Mouse (Mus musculus) heart, adult 8-10 months (tissue): ENCODE results near the gene Rad50. TPM values are rescaled to one million over a fixed set of nuclear protein-coding genes. Genes with fewer than 3 reads are reported as not detected.

Experiments used
- DNase-seq: peaks from one replicate; pipeline ENCODE4 v3.0.0; 2022; ENCODE audit warnings: low spot score
- total RNA-seq, 4 experiments: library from RNA; stranded (reverse); gene quantifications; 2 replicates each; pipeline ENCODE4 v1.2.4; 2022

Gene Rad50
- 1 to 10 TPM; 6.4 to 9.5 (median 7.3) TPM for total RNA-seq

GRCm38 (mm10) chr11:53706934-53707717 lies at the start of gene Rad50:
Rad50 (minus strand) TSS chr11:53707319.
- peak; percentile 90 for DNase-seq

GRCm38 (mm10) chr11:53755011-53755595 lies 48.0 kb upstream of the Rad50 start:
- DNase-seq: no peak

DNA sequence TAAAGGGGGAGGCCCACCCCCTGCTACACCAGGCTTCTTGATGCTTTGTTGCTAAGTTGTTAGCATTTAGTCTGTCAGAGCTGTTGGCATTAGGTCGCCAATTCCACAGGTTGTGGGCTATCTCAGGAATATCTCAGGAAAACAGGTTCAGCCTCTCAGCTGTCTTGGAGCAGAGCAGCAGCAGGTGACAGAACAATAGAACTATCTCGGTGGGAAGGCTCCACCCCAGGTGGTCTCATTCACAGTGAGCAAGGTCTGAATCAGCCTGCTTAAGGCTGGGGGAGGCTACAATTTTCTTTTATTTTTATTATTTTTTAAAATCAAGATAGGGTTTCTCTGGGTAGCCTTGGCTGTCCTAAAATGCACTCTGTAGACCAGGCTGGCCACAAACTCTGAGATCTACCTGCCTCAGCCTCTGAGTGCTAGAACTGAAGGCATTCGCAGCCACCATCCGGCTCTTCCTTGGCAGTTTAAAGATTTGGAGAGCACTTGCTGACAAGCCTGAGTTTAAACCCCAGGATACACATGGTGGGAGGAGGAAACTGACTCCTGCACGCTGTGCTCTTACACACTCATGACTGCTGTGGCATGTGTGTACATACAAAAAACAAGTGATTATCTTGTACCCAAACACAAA lies 42.7 kb upstream of the Rad50 start:
- DNase-seq: no peak

DNA sequence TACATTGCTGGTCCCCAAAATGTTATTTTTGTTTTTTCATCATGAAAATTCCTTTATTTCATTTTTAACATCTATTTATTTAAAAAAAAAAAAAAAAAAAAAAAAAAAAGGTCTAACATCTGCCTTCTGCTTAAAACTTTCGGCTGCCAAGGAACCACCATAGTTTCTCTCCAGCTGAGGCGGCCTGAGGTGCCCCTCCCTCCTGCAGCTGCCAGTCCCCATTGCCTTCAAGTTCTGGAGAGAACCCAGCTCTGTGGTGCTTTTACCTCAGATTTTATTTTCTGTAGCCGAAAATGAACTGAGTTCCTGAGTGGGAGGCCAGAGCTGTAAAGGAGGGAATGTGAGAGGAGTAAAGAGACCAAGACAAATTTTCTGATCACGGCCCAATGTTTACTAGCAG lies 42.2 kb upstream of the Rad50 start:
- DNase-seq: no peak

GRCm38 (mm10) chr11:53748614-53749013 lies 41.5 kb upstream of the Rad50 start:
- no peak for DNase-seq

GRCm38 (mm10) chr11:53747985-53748384 lies 40.9 kb upstream of the Rad50 start:
- DNase-seq: no peak

DNA sequence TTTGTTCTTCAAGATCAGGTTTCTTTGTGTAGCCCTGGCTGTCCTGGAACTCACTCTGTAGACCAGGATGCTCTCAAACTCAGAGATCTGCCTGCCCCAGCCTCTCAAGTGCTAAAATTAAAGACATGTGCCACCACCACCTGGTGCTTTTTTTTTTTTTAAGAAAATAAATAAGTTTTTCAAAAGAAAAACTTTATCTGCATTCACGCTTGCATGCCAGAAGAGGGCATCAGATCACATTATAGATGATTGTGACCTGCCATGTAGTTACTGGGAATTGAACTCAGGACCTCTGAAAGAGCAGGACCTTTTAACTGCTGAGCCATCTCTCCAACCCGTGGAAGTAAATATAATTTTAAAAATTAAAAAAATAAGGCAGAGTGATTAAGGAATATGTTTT lies 38.1 kb upstream of the Rad50 start:
- no peak for DNase-seq

- peak; percentile 29 for DNase-seq
These were observed 35.2 kb upstream of the Rad50 start for GRCm38 (mm10) chr11:53742353-53742752.

GRCm38 (mm10) chr11:53737573-53737946 lies 30.4 kb upstream of the Rad50 start:
- DNase-seq: peak; percentile 76

DNA sequence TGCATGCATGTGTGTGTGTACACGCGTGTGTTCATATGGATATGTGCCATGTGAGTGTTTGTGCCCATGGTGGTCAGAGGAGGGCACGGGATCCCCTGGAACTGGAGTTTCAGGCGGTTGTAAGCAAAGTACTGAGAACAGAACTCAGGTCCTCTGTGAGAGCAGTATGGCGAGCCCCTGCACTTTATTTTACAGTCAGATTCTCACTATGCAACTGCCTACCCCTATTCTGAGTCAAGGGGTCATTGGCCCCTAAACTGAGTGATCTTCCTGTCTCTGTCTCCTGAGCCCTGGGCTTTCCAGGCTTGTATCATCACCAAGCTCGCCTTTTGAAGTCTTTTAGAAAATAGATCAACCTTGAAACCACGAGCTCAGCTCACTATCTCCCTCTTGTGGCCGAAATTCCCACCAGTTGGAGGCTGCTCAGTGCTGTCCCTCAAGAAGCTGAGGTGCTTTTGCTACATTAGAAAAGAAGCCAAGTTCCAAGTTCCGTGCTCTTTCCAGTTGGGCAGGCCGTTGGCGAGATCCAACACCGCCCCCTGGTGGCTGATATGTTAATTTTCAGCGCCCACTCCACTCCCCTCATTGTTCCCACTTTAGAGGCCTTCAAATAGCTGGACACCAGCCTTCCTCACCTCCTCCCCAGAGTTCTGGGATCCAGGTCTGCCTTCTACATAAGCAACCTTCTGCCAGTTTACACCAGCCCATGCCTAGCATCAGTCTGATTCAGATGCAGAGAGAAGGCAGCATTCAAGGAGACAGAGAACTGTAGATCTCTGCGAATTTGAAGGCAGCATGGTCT lies 29.9 kb upstream of the Rad50 start:
- peak; percentile 79 for DNase-seq

DNA sequence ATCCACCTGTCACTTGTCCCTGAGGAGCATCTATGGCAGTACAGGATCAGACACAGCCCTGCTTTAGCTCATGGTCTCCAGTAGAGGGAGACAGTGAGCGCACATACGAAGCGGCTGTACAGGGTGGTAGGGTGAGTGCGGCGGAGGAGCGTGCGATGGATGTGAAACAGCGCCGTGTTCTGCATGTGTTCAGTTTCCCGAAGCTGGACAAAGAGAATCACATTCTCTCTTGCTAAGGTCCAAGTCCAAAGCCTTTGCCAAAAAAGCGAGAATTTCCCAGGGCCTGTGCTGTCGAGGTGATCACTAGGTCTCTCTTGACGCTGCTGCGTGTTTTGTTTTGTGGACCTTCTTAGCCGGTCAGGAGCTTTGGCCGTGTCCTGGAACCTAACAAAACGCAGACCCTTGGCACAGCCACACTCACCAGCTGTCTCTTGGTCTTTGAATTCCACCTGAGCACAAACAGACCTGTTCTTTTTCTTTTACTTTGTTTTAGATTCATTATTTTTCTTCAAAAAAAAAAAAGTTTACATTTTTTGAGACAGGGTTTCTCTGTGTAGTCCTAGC lies 28.6 kb upstream of the Rad50 start:
- peak; percentile 61 for DNase-seq

- no peak for DNase-seq
These were observed 28.0 kb upstream of the Rad50 start for GRCm38 (mm10) chr11:53734970-53735681.

GRCm38 (mm10) chr11:53734431-53734830 lies 27.3 kb upstream of the Rad50 start:
- no peak for DNase-seq

GRCm38 (mm10) chr11:53733824-53734223 lies 26.7 kb upstream of the Rad50 start:
- DNase-seq: no peak

GRCm38 (mm10) chr11:53732244-53732643 lies 25.1 kb upstream of the Rad50 start:
- no peak for DNase-seq

DNA sequence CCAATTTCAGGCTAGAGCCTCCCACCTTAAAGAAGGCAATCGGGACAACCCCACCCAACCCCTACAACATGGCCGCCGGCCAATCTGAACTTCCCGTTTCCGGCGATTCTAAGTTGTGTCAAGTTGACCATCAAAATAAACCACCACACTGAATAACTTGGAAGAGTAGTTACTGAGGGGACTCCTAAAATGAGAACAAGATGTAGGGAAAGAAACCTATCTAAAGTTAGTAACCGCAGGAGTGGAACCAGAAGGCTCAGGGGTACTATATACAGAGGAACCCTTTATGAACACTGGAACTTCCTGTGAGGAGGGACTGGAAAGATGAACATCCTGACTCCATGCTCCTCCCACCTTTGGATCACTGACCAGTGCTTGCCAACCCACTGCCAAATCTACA lies 24.3 kb upstream of the Rad50 start:
- DNase-seq: no peak

- DNase-seq: no peak
These were observed 13.6 kb upstream of the Rad50 start, which contains the start of gene Il5 for GRCm38 (mm10) chr11:53720715-53721114. Il5 (plus strand) TSS chr11:53720794.

GRCm38 (mm10) chr11:53719701-53720100 lies 12.6 kb upstream of the Rad50 start:
- no peak for DNase-seq

GRCm38 (mm10) chr11:53707718-53708009 lies 545 bp upstream of the Rad50 start:
- no peak for DNase-seq

DNA sequence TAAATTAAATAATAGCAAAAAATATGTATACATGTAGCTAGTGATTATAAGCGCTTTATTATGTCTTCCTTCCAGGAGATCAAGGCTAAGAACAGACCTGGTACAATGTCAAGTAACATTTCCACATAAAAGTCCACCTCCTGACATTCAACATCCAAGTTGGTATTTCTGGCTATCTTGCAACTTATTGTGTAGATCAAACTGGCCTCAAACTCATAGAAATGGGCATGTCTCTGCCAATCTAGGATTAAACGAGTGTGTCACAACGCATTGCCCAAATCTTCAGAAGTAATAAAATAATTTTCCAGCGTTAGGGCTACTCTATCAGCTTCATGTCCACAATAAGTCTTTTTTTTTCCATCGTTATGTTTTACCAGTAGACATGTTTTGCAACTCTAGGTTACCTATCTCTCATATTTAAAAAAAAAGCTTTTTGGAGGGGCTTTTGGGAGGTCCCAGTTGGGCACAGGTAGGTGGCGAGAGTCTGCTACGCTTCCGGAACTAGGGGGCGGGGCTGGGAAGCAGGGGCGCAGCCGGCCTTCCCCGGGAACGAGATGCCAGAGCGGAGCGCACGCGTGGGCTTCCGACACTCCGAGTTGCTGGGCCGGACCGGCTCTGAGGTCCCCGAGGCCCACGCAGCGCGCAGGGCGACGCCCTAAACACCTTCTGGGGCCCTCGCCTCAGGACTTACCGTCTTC lies 734 bp downstream of the Rad50 start:
- no peak for DNase-seq

- no peak for DNase-seq
These were observed 7.8 kb downstream of the Rad50 start for GRCm38 (mm10) chr11:53699351-53699750.
